Comparison of ENCODE assay signal across 15 mouse cellular contexts in the genomic region with DNA sequence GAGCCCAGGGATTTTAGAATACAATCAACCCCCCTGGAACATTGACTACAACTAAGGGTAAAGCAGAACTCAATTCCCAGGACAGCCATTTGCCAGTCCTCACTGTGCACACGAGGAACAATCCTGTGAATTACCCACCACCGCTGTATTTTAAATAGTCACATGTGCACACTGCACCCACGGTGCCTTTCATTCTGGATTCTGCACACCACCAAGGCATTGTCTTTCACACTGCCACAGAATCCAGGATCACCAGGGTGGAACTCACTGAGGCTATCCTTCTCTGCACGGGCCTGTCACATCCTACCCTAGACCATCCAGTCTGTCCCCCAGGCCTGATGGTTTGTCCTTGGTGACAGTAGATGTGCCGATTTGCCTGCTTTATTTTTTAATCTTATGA. TPM values are rescaled to one million over a fixed set of nuclear protein-coding genes. Genes with fewer than 3 reads are reported as not detected.
DNase-seq lines count a peak whose midpoint lies in the region; ATAC-seq lines count a peak whose summit lies in the region.
"Had no signal": no experiment of that assay in that cellular context is flagged by ENCODE, and none has a peak within 500 bp of the region (broad histone marks: within the 10 kb centered on the region; RNA-seq: fewer than 3 reads in every experiment).

No protein-coding gene starts in this region.

- ATAC-seq in forebrain, embryonic 13.5 days: peak; percentile 48; the same call in 1 of the 2 replicates
- ATAC-seq in forebrain, embryonic 12.5 days (ENCODE audit: low FRiP score): no peak
- ATAC-seq in hindbrain, embryonic 14.5 days (ENCODE audit: low FRiP score): peak; percentile 46; the same call in 1 of the 2 replicates
- ATAC-seq in midbrain, embryonic 16.5 days: peak; percentile 58
- ATAC-seq in frontal cortex, adult (ENCODE audit: low TSS enrichment): no peak
- ATAC-seq: liver, postnatal 0 days had no signal

- H3K36me3 ChIP-seq in forebrain, embryonic 13.5 days (ENCODE audit: poor library complexity, severe bottlenecking): no peaks in the 10 kb centered on the region
- no peaks in the 10 kb centered on the region for H3K36me3 ChIP-seq in forebrain, embryonic 12.5 days (replicated peaks)
- H3K36me3 ChIP-seq in hindbrain, embryonic 14.5 days (replicated peaks; ENCODE audit: control insufficient read depth, insufficient read depth): no peaks in the 10 kb centered on the region
- H3K36me3 ChIP-seq in midbrain, embryonic 16.5 days (ENCODE audit: control insufficient read depth, insufficient read depth, low read length): no peaks in the 10 kb centered on the region
- H3K36me3 ChIP-seq: limb, embryonic 12.5 days had no signal

- H3K4me1 ChIP-seq in forebrain, embryonic 13.5 days: peaks cover 29% of the 10 kb centered on the region
- H3K4me1 ChIP-seq in forebrain, embryonic 12.5 days: peaks cover 23% of the 10 kb centered on the region
- H3K4me1 ChIP-seq in brown adipose tissue, adult 24 weeks (ENCODE audit: control insufficient read depth, insufficient read depth, insufficient read length, low read length): peaks cover 41% of the 10 kb centered on the region
- peaks cover 22% of the 10 kb centered on the region for H3K4me1 ChIP-seq in hindbrain, embryonic 14.5 days (replicated peaks; ENCODE audit: control insufficient read depth, insufficient read depth, low read length)
- H3K4me1 ChIP-seq in midbrain, embryonic 16.5 days (ENCODE audit: control insufficient read depth, insufficient read depth, low read length): peaks cover 22% of the 10 kb centered on the region

- no peaks in the 10 kb centered on the region for H3K27me3 ChIP-seq in forebrain, embryonic 13.5 days
- no peaks in the 10 kb centered on the region for H3K27me3 ChIP-seq in forebrain, embryonic 12.5 days
- H3K27me3 ChIP-seq in hindbrain, embryonic 14.5 days (ENCODE audit: control insufficient read depth, insufficient read depth, low read length): no peaks in the 10 kb centered on the region
- no peaks in the 10 kb centered on the region for H3K27me3 ChIP-seq in midbrain, embryonic 16.5 days (ENCODE audit: control insufficient read depth, insufficient read depth, low read depth, low read length)
- H3K27me3 ChIP-seq: limb, embryonic 12.5 days had no signal

- peak overlapping the region; percentile 40 for H3K27ac ChIP-seq in forebrain, embryonic 13.5 days
- H3K27ac ChIP-seq in forebrain, embryonic 12.5 days: no peak overlapping the region
- peak overlapping the region; percentile 45; the same call in 1 of the 2 replicates for H3K27ac ChIP-seq in brown adipose tissue, adult 24 weeks (replicated peaks; ENCODE audit: low read depth, low read length)
- H3K27ac ChIP-seq in hindbrain, embryonic 14.5 days: peak overlapping the region; percentile 52
- peak overlapping the region; percentile 55 for H3K27ac ChIP-seq in midbrain, embryonic 16.5 days (ENCODE audit: low read length)
- H3K27ac ChIP-seq: limb, embryonic 12.5 days had no signal

- 40% methylated on average over 5 of the region's 5 CpGs for WGBS in forebrain, embryonic 13.5 days
- 49% methylated on average over 5 of the region's 5 CpGs for WGBS in forebrain, embryonic 12.5 days
- 17% methylated on average over 5 of the region's 5 CpGs for WGBS in hindbrain, embryonic 14.5 days
- WGBS in midbrain, embryonic 16.5 days: 16% methylated on average over 5 of the region's 5 CpGs

- H3K9ac ChIP-seq in forebrain, embryonic 13.5 days: no peak overlapping the region
- no peak overlapping the region for H3K9ac ChIP-seq in forebrain, embryonic 12.5 days
- H3K9ac ChIP-seq in hindbrain, embryonic 14.5 days: 0 out of 2 replicates have a peak overlapping the region, but pooled peaks have one; percentile 33
- no peak overlapping the region for H3K9ac ChIP-seq in midbrain, embryonic 16.5 days (ENCODE audit: low read depth, low read length)
- H3K9ac ChIP-seq: limb, embryonic 12.5 days; liver, postnatal 0 days had no signal

- H3K9me3 ChIP-seq in forebrain, embryonic 13.5 days (replicated peaks): no peaks in the 10 kb centered on the region
- no peaks in the 10 kb centered on the region for H3K9me3 ChIP-seq in forebrain, embryonic 12.5 days
- no peaks in the 10 kb centered on the region for H3K9me3 ChIP-seq in hindbrain, embryonic 14.5 days (ENCODE audit: control insufficient read depth, low read length)
- no peaks in the 10 kb centered on the region for H3K9me3 ChIP-seq in midbrain, embryonic 16.5 days (replicated peaks; ENCODE audit: control insufficient read depth, low read length, poor library complexity, severe bottlenecking)
- H3K9me3 ChIP-seq: limb, embryonic 12.5 days had no signal

- H3K4me2 ChIP-seq in forebrain, embryonic 13.5 days: no peak overlapping the region
- H3K4me2 ChIP-seq in forebrain, embryonic 12.5 days: no peak overlapping the region
- no peak overlapping the region for H3K4me2 ChIP-seq in hindbrain, embryonic 14.5 days (replicated peaks)
- no peak overlapping the region for H3K4me2 ChIP-seq in midbrain, embryonic 16.5 days (ENCODE audit: low read length)
- H3K4me2 ChIP-seq: heart, embryonic 11.5 days; limb, embryonic 12.5 days had no signal

- no peak for DNase-seq in hindbrain, embryonic 14.5 days (ENCODE audit: low spot score)
- no peak for DNase-seq in left cerebral cortex, adult 9 months (ENCODE audit: low spot score in 2 of 2)
- DNase-seq in right cerebral cortex, postnatal 10 days (ENCODE audit: low spot score in 2 of 2): no peak
- DNase-seq: kidney, postnatal 36 days; layer of hippocampus, postnatal 36 days; liver, postnatal 0 days; lung, postnatal 36 days had no signal

- H3K4me3 ChIP-seq in forebrain, embryonic 13.5 days: no peak overlapping the region
- no peak overlapping the region for H3K4me3 ChIP-seq in forebrain, embryonic 12.5 days (replicated peaks)
- H3K4me3 ChIP-seq in brown adipose tissue, adult 24 weeks (ENCODE audit: insufficient read depth, low read depth, low read length): no peak overlapping the region
- no peak overlapping the region for H3K4me3 ChIP-seq in hindbrain, embryonic 14.5 days (replicated peaks; ENCODE audit: low read length)
- H3K4me3 ChIP-seq in midbrain, embryonic 16.5 days (ENCODE audit: low read depth, low read length): no peak overlapping the region
- H3K4me3 ChIP-seq: erythroblast, embryonic 14.5 days; limb, embryonic 12.5 days had no signal

RNA-seq across cellular contexts. Expression of a gene that starts 30.0 kb away (rescaled TPM):
- 42.5 and 49.6 TPM in 2 replicates for polyA plus RNA-seq in forebrain, embryonic 13.5 days (2015; fragmentation: Nextera tagmentation; extraction: Ambion mirVana)
- 50.3 and 58.6 TPM in 2 replicates for polyA plus RNA-seq in forebrain, embryonic 12.5 days (2016; fragmentation: Nextera tagmentation; extraction: Ambion mirVana)
- polyA plus RNA-seq in brown adipose tissue, adult 24 weeks (2012; ENCODE audit: insufficient read depth, insufficient read length, missing spikeins): 8.4 and 12.7 TPM in 2 replicates
- 41.7 and 59.5 TPM in 2 replicates for polyA plus RNA-seq in hindbrain, embryonic 14.5 days (2014; fragmentation: Nextera tagmentation; extraction: Ambion mirVana)
- polyA plus RNA-seq in midbrain, embryonic 16.5 days (2015; fragmentation: Nextera tagmentation; extraction: Ambion mirVana): 41.7 and 42.3 TPM in 2 replicates

RNA-seq across cellular contexts. Expression of a gene that starts 30.8 kb away (rescaled TPM):
- polyA plus RNA-seq in forebrain, embryonic 13.5 days (2015; fragmentation: Nextera tagmentation; extraction: Ambion mirVana): 42.2 and 43.0 TPM in 2 replicates
- polyA plus RNA-seq in forebrain, embryonic 12.5 days (2016; fragmentation: Nextera tagmentation; extraction: Ambion mirVana): 43.8 and 46.9 TPM in 2 replicates
- 32.0 and 42.6 TPM in 2 replicates for polyA plus RNA-seq in brown adipose tissue, adult 24 weeks (2012; ENCODE audit: insufficient read depth, insufficient read length, missing spikeins)
- polyA plus RNA-seq in hindbrain, embryonic 14.5 days (2014; fragmentation: Nextera tagmentation; extraction: Ambion mirVana): 32.4 and 32.8 TPM in 2 replicates
- 28.2 and 28.6 TPM in 2 replicates for polyA plus RNA-seq in midbrain, embryonic 16.5 days (2015; fragmentation: Nextera tagmentation; extraction: Ambion mirVana)

Comparison
In these comparisons a context has a peak if more than half of its experiments do, and no peak if none do; other contexts are left out.
1. ATAC-seq: peak in forebrain, embryonic 13.5 days (single experiment), hindbrain, embryonic 14.5 days (single experiment) and midbrain, embryonic 16.5 days (single experiment); none in forebrain, embryonic 12.5 days (single experiment) and frontal cortex, adult (single experiment).